Mouse (Mus musculus): ENCODE measurements around the gene Ccdc7b.
"Not testable (repeated sequence)": the region's sequence is repeated elsewhere in the genome, so short reads cannot be mapped to it uniquely, and the experiment has no call there.

Gene Ccdc7b

GRCm38 (mm10) chr8:129066834-129067233 lies at the start of gene Ccdc7b:
TSS of gene Ccdc7b (plus strand) at chr8:129067134.
- not testable (repeated sequence) for DNase-seq (ENCODE audit: extremely low read depth, low read depth, low spot score)

DNA sequence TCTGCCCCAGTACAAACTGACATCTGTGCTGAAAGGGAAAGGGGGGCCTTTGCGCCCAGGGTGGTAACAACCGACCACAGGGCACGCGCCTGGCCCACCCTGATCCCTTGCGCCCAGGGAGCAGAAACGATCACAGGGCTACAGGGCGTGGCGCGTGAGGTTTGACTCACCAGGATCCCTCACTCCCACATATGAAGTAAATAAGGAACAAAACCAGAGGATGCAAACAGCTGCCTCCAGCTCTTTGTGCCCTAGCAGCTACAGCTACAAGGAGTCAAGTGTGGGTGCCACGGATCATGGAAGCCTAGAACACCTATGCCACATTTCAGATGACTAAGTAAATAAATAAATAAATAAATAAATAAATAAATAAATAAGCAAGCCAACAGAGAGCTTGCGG lies 1.5 kb upstream of the Ccdc7b start, which contains the start of gene Ccdc7a:
Gene Ccdc7a (minus strand): TSS at position 101 of the 400 bp plus-strand sequence.
- DNase-seq (ENCODE audit: extremely low read depth, low read depth, low spot score) = not testable (repeated sequence)

DNA sequence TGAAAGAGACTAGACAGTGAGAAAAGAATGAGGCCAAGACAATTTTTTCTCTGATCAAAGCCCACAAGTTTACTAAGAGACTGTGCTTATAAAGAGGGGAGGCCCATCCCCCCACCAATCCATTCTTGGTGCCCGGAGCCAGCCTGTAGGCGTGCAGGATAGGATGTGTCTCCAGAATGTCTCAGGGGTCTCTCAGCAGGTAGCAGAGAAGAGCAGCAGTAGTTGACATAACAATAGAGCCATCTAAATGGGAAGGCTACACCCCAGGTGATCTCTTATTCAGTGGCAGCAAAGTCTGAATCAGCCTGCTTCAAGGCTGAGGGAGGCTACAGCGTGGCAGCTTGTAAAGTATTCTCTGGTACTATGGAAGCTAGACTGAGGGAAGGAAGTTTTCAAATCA lies 48.8 kb downstream of the Ccdc7b start:
- not testable (repeated sequence) for DNase-seq (ENCODE audit: extremely low read depth, low read depth, low spot score)

GRCm38 (mm10) chr8:129131561-129131960 lies 64.6 kb downstream of the Ccdc7b start, which contains the start of gene Gm10999:
TSS of gene Gm10999 (minus strand) at chr8:129131661.
- DNase-seq (ENCODE audit: extremely low read depth, low read depth, low spot score) = no peak

- no peak for DNase-seq (ENCODE audit: extremely low read depth, low read depth, low spot score)
Measured at GRCm38 (mm10) chr8:129133475-129133874, 66.5 kb downstream of the Ccdc7b start.

All from fat pad, adult 2 months (tissue).